Mouse (Mus musculus) heart, embryonic 12.5 days (tissue): Measurements from ENCODE around the gene Tmprss11e. TPM values are rescaled to one million over a fixed set of nuclear protein-coding genes. Genes with fewer than 3 reads are reported as not detected.

Experiments
- ATAC-seq: fragments of 200-750 bp; cut with Nextera tagmentation; 2 replicates; pipeline ENCODE4 v1.8.0; 2017; ENCODE audit warnings: moderate TSS enrichment, moderate library complexity; ENCODE audit not compliant: insufficient number of reproducible peaks, low FRiP score
- H3K27ac ChIP-seq: fragments of 300-500 bp; sonication (generic); 2 replicates; pipeline ENCODE4 v1.5.1; 2016; ENCODE audit warnings: mild to moderate bottlenecking, moderate library complexity; ENCODE audit not compliant: poor library complexity, severe bottlenecking
- H3K27me3 ChIP-seq: fragments of 300-500 bp; sonication (generic); replicated peaks from 2 replicates; pipeline ENCODE4 v1.6.1; 2016; ENCODE audit warnings: mild to moderate bottlenecking, moderate library complexity
- H3K36me3 ChIP-seq: fragments of 300-500 bp; sonication (generic); 2 replicates; pipeline ENCODE4 v1.6.1; 2016; ENCODE audit warnings: mild to moderate bottlenecking, moderate library complexity
- H3K4me1 ChIP-seq: fragments of 300-500 bp; sonication (generic); replicated peaks from 2 replicates; pipeline ENCODE4 v1.6.1; 2016; ENCODE audit warnings: mild to moderate bottlenecking
- H3K4me2 ChIP-seq: fragments of 300-500 bp; sonication (generic); 2 replicates; pipeline ENCODE4 v1.6.1; 2016; ENCODE audit warnings: mild to moderate bottlenecking, moderate library complexity
- H3K4me3 ChIP-seq: fragments of 300-500 bp; sonication (generic); 2 replicates; pipeline ENCODE4 v1.5.1; 2016; ENCODE audit warnings: mild to moderate bottlenecking
- H3K9ac ChIP-seq: fragments of 300-500 bp; sonication (generic); 2 replicates; pipeline ENCODE4 v1.6.1; 2016; ENCODE audit warnings: mild to moderate bottlenecking, moderate library complexity
- H3K9me3 ChIP-seq: fragments of 300-500 bp; sonication (generic); replicated peaks from 2 replicates; pipeline ENCODE4 v1.6.1; 2016; ENCODE audit warnings: mild to moderate bottlenecking, moderate library complexity
- WGBS: fragments of 180-500 bp; shearing (Covaris S2); methylation state at CpG from one replicate; pipeline ENCODE4 v1.1.7; 2016; 5-methylcytosine and 5-hydroxymethylcytosine counted together
- polyA plus RNA-seq: library from polyadenylated mRNA; unstranded; fragments of >200 nt; fragmentation: Nextera tagmentation; extraction: Ambion mirVana; gene quantifications from 2 replicates; pipeline ENCODE4 v1.2.1, GENCODE M21; 2016

Gene Tmprss11e
- polyA plus RNA-seq, result not detected in 2 replicates

DNA sequence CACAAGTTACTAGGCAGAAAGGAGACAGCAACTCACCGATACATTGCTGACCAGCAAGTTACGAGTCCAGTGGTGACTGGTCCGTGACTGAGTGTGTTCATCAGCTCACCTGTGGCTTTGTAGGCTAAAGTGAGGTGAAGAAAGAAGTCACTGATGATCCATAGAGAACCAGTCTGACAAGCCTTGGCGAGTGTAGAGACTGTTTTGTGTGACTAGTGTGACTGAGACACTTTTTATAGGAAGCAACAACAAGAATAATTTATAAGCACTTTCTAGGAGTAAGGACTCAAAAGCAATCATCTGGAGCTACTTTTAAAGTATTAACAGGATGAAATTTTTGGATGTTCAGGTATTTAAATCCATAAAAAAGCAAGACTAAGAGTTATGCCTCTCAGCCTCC is at the start of gene Tmprss11e:
Gene Tmprss11e (minus strand): TSS at position 101 of the 400 bp plus-strand sequence.
- no peak within 1 kb of the TSS for H3K27ac ChIP-seq
- 75% methylated on average over 4 of the region's 4 CpGs for WGBS
- H3K9ac ChIP-seq, result no peak within 1 kb of the TSS
- no peaks in the 10 kb centered on the region for H3K9me3 ChIP-seq
- no peaks in the 10 kb centered on the region for H3K27me3 ChIP-seq
- H3K4me1 ChIP-seq, result no peaks in the 10 kb centered on the region
- no peak for ATAC-seq
- H3K36me3 ChIP-seq, result no peaks in the 10 kb centered on the region
- no peak within 1 kb of the TSS for H3K4me3 ChIP-seq
- H3K4me2 ChIP-seq, result no peak within 1 kb of the TSS

DNA sequence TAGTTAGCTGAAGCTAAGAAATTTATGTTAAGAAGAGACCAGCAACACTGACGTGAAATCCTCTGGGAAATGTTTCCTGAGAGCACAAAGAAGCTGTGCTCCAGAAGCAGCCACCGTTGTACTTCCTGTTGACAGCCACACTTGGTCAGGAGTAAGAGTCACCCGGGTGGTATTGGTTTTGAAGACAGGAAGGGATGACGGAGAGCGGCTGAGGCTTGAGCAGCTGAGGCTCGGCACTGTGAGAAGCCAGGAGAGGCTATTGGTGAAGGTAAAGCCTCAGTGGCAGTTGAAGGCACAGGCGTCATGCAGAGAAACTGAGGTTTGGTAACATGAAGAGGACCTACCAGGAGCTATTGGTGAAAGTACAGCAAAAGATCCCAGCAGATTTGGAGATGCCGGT is 47.2 kb upstream of the Tmprss11e start:
- WGBS, result 50% methylated on average over 8 of the region's 8 CpGs
- H3K4me3 ChIP-seq, result no peak overlapping the region
- no peak overlapping the region for H3K4me2 ChIP-seq
- ATAC-seq, result no peak
- no peaks in the 10 kb centered on the region for H3K4me1 ChIP-seq
- no peaks in the 10 kb centered on the region for H3K36me3 ChIP-seq
- H3K27me3 ChIP-seq, result no peaks in the 10 kb centered on the region
- H3K27ac ChIP-seq, result no peak overlapping the region
- no peaks in the 10 kb centered on the region for H3K9me3 ChIP-seq
- no peak overlapping the region for H3K9ac ChIP-seq

DNA sequence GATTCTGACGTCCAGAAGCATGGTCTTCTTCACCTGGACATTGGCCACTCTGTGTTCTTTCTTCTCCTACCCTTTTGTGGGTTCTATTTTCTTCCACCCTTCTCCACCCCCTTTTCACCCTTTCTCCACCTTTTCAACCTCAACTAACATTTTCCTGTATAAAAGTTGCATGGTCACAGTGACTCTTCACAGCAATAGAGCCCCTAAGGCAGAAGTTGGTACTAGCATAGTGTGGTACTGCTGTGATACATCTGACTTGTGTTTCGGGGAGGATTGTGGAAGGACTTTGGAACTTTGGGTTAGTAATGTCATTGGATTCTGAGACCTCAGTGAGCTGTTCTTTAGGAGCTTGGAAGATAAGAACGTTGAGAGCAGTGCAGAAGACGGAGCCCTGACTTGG is 46.6 kb upstream of the Tmprss11e start:
- WGBS, result 58% methylated on average over 4 of the region's 4 CpGs

DNA sequence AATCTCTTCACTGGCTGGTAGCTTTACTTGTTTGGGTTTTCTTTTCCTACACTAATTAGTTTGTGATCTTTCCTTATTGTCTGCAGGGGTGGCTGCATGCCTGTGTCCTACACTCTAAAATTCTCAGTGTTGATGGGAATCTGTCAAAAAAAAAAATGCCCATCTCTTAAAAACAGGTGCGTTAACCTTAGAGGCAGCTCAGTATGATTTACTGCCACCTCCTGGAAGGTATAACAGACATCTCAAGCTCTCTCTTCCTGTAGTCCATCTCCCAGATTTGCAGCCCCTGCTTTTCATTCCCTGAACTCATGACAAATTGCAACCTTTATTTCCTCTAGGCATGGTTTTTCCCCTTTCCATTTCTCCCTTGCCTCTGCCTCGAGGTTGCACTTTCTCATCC is 44.3 kb upstream of the Tmprss11e start:
- H3K9me3 ChIP-seq, result no peaks in the 10 kb centered on the region
- no peaks in the 10 kb centered on the region for H3K36me3 ChIP-seq
- no peak for ATAC-seq
- H3K4me3 ChIP-seq, result no peak overlapping the region
- WGBS, result 70% methylated on average over 2 of the region's 2 CpGs
- no peaks in the 10 kb centered on the region for H3K27me3 ChIP-seq
- no peak overlapping the region for H3K27ac ChIP-seq
- no peak overlapping the region for H3K4me2 ChIP-seq
- no peaks in the 10 kb centered on the region for H3K4me1 ChIP-seq
- no peak overlapping the region for H3K9ac ChIP-seq

More for the DNA sequence above, 46.6 kb upstream of the Tmprss11e start:
- Histone ChIP-seq H3K36me3 (no peaks in the 10 kb centered on the region), H3K27me3 (no peaks in the 10 kb centered on the region), H3K9me3 (no peaks in the 10 kb centered on the region), H3K4me2 (no peak overlapping the region), H3K27ac (no peak overlapping the region), H3K4me1 (no peaks in the 10 kb centered on the region), H3K4me3 (no peak overlapping the region), H3K9ac (no peak overlapping the region)
- ATAC-seq, result no peak

DNA sequence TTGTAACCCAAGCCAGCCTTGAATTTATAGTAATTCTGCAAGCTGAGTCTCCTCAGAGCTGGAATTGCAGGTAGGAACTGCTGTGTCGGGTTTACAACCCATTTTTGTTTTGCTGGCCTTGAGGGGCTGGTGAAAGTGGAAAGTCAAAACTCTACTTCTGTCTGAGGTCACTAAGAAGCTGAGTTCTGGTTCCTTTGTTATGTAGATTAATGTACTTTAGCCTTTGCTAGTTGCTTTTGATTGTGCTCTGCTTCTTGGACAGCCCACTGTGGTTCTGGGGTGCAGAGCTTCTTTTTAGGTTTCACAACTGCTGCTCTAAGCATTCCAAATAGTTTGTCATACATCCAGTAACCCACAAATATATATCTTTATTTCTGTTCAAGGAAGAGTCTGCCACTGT is 41.2 kb upstream of the Tmprss11e start:
- no peak for ATAC-seq
- Histone ChIP-seq H3K36me3 (no peaks in the 10 kb centered on the region), H3K9me3 (no peaks in the 10 kb centered on the region), H3K27me3 (no peaks in the 10 kb centered on the region), H3K4me3 (no peak overlapping the region), H3K4me1 (no peaks in the 10 kb centered on the region), H3K4me2 (no peak overlapping the region), H3K9ac (no peak overlapping the region), H3K27ac (no peak overlapping the region)
- WGBS, result 40% methylated on average over 1 of the region's 1 CpGs

DNA sequence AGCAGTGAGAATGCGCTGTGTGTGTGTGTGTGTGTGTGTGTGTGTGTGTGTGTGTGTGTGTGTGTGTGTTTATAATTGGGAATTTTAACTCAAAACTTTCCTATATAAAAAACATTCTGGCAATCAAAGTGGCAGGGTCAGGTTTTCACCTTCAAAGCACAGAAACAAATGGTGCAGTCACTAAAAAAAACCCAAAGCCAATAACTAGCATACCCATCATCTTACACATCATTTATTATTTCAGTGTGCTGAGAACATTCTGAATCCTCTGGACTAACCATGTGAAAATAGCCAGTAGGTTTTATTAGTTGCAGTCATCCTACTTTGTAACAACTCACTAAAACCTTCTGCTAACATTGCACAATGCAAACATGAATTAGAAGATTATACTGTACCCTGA is 38.6 kb upstream of the Tmprss11e start:
- Histone ChIP-seq H3K27ac (no peak overlapping the region), H3K9ac (no peak overlapping the region), H3K27me3 (no peaks in the 10 kb centered on the region), H3K36me3 (no peaks in the 10 kb centered on the region), H3K4me2 (no peak overlapping the region), H3K4me3 (no peak overlapping the region), H3K9me3 (no peaks in the 10 kb centered on the region), H3K4me1 (no peaks in the 10 kb centered on the region)
- no peak for ATAC-seq
- 84% methylated on average over 1 of the region's 1 CpGs for WGBS

DNA sequence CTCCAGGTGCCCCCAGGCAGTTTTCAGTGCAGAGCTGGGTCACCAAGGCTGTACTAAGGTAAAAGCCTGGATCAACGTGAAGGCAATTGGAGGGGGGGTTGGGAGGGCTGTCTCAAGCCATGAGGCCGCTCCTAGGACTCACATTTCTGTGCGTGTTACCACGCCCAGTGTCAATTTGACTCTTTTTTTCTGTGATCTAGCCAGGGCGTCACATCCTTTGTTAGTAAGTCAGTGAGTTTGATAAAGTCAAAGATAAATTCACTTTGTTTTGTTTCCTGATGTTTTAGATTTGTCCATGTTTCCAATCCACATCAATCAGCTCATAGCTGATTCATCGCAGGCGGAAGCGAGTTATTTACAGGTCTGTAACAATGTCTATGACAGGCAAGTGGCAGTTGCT is 37.4 kb upstream of the Tmprss11e start:
- no peak for ATAC-seq
- Histone ChIP-seq H3K9ac (no peak overlapping the region), H3K4me2 (no peak overlapping the region), H3K36me3 (no peaks in the 10 kb centered on the region), H3K9me3 (no peaks in the 10 kb centered on the region), H3K27me3 (no peaks in the 10 kb centered on the region), H3K4me1 (no peaks in the 10 kb centered on the region), H3K4me3 (no peak overlapping the region), H3K27ac (no peak overlapping the region)
- 52% methylated on average over 8 of the region's 8 CpGs for WGBS

DNA sequence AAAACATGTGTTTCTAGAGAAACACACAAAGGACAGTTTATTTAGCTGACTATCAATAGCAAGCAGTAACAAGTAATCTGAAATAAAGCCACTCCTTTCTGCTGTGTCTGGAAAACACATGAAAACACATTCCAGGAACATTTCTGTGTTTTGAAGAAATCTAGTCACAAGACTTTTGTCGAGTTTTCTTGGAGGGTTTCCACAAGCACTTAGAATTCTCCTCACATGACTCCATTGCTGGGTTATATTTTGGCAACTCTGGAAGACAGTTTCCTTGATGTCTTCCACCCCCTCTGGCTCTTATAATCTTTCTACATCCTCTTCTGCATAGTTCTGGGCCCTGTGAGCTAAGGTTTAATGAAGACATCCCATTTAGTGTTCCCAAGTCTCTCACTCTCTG is 32.9 kb upstream of the Tmprss11e start:
- no peaks in the 10 kb centered on the region for H3K27me3 ChIP-seq
- no peaks in the 10 kb centered on the region for H3K36me3 ChIP-seq
- ATAC-seq, result no peak
- H3K9me3 ChIP-seq, result no peaks in the 10 kb centered on the region
- WGBS, result 63% methylated on average over 1 of the region's 1 CpGs
- H3K27ac ChIP-seq, result no peak overlapping the region
- H3K4me2 ChIP-seq, result no peak overlapping the region
- no peaks in the 10 kb centered on the region for H3K4me1 ChIP-seq
- H3K9ac ChIP-seq, result no peak overlapping the region
- no peak overlapping the region for H3K4me3 ChIP-seq

DNA sequence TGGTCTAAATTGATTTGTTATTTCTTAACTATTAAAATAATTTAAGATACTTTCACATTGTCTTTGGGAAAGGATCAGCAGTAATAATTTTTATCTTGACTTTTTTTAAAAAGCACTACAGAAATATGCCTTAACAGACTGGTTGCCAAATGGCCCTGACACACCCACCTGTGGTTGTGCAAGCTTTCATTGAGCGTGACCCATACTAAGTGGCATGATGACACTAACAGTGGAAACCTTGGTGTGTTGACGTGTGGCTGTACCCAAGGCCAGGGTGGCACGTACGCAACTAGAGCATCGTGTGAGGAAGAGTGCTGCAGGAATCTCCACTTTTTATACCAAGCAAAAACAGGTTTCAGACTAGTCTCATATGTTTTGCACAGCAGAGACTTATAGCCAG is 31.3 kb upstream of the Tmprss11e start:
- WGBS, result 81% methylated on average over 5 of the region's 5 CpGs
- no peak overlapping the region for H3K4me3 ChIP-seq
- no peak for ATAC-seq

DNA sequence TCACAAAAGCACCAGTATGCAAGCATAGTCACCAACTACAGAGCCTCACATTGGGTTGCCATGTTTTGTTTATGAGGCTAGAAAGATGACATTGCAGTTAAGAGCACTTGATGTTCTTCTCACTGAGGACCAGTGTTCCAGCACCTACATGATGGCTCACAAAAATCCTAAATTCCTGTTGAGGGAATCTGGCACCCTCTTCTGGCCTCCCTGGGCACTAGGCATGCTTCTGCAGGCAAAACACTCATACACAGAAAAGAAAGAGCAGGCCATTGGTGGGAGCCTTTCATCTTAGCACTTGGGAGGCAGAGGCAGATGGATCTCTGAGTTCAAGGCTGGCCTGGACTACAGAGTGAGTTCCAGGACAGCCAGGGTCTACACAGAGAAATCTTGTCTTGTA is 25.4 kb upstream of the Tmprss11e start:
- Histone ChIP-seq H3K27ac (no peak overlapping the region), H3K36me3 (no peaks in the 10 kb centered on the region), H3K9me3 (no peaks in the 10 kb centered on the region), H3K9ac (no peak overlapping the region), H3K27me3 (no peaks in the 10 kb centered on the region), H3K4me2 (no peak overlapping the region), H3K4me1 (no peaks in the 10 kb centered on the region), H3K4me3 (no peak overlapping the region)
- no peak for ATAC-seq

More for the DNA sequence above, 31.3 kb upstream of the Tmprss11e start:
- Histone ChIP-seq H3K9ac (no peak overlapping the region), H3K4me2 (no peak overlapping the region), H3K36me3 (no peaks in the 10 kb centered on the region), H3K9me3 (no peaks in the 10 kb centered on the region), H3K4me1 (no peaks in the 10 kb centered on the region), H3K27me3 (no peaks in the 10 kb centered on the region), H3K27ac (no peak overlapping the region)

DNA sequence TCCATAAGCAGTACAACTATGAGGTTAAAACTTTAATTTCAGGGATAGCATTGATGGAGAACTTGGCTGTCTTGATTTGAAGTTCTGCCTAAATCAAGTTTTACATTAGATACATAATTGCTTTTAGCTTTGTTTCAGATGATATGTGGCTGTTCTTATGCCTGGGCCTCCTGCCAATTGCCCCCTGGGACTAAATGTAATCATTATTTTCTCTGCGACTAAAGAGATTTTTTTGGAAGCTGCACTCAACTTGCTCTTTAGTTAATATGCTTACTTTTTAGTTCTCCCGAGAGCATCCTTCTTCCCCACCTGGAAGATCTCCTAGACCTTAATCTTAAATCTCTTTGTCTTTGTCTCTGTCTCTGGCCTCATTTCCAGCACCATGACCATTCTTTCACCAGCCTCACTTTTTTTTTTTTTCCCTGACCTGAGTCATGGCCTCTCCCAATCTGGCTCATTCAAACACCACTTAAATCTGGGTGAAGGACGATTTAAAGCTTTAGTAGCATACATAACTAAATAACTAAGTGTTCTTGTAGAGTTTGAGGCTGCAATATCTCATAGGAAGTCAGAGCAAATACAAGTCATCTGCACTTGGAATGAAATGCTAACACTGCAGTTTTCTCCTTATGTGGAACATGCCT is 23.5 kb upstream of the Tmprss11e start:
- no peaks in the 10 kb centered on the region for H3K4me1 ChIP-seq
- no peaks in the 10 kb centered on the region for H3K36me3 ChIP-seq
- H3K9ac ChIP-seq, result no peak overlapping the region
- no peak overlapping the region for H3K27ac ChIP-seq
- ATAC-seq, result no peak
- no peaks in the 10 kb centered on the region for H3K9me3 ChIP-seq
- no peak overlapping the region for H3K4me3 ChIP-seq
- no peaks in the 10 kb centered on the region for H3K27me3 ChIP-seq
- no peak overlapping the region for H3K4me2 ChIP-seq
- WGBS, result 47% methylated on average over 3 of the region's 3 CpGs

DNA sequence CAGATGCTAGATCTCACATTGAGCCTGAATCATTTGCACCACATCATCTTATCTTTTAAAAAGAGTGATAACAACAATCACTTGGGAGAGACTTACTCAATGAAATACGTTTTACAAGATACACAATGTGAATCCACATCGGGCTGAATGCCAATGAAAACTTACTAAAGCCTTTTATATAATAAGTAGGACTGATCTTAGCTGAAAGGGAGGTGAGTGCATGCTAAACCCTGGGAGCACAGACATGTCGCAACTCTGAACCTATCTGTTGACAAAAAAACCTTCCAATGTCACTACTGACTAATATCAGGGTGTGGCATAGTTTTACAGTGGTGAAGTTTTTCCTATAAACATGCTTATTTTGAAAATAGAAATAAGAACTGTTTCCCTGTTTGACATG is 2.8 kb downstream of the Tmprss11e start:
- Histone ChIP-seq H3K4me1 (no peaks in the 10 kb centered on the region), H3K9me3 (no peaks in the 10 kb centered on the region), H3K27me3 (no peaks in the 10 kb centered on the region), H3K4me3 (no peak overlapping the region), H3K36me3 (no peaks in the 10 kb centered on the region), H3K27ac (no peak overlapping the region), H3K4me2 (no peak overlapping the region), H3K9ac (no peak overlapping the region)
- ATAC-seq, result no peak
- 55% methylated on average over 3 of the region's 3 CpGs for WGBS
